Mouse (Mus musculus): ENCODE results near the gene Parva.

DNA sequence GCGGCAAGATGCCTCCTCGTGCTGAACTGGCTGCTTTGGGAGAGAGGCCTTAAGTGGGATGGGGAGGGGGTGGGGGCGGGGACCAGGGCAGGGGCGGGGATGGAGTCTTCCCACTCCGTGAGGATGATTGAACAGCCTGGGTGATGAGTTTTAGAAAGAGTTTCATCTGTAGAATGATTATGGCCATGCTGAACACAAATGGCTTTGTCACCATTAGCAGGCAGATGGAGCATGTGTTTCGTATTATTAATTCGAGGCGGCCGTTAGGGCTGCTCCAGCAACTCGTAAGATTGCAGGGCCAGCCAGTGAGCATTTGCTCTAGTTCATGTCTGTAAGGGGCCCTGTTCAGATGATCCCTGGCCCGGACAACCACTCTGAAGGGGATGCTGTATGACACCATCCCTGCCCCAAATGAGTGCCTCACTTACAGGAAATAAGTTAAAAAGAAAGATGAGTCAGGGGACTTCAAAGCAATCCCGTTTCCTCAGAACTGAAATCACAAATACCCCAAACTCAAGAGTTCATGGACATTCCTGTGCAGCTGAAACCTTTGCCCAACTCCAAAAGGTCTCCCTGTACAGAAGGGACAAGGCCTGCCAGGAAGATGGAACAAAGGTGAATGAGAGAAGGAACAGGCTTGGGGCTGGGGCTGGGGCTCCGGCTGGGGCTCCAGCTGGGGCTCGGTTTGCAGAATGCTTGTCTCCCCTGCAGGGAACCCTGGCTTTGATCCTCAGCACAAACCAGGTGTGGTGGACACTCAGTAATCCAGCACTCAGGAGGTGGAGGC, 46.5 kb downstream of the Parva start:
- TF ChIP-seq POLR2AphosphoS2 (IDR thresholded peaks at IDR 0.05; ENCODE audit: insufficient read length, low read depth) = no peak
- no peak for TF ChIP-seq POLR2A (IDR thresholded peaks at IDR 0.05; ENCODE audit: insufficient read length, low read depth)
- TF ChIP-seq MYOD1 (IDR thresholded peaks at IDR 0.05; ENCODE audit: control insufficient read depth in 1 of 3, insufficient read length in 2 of 3, low read depth in 2 of 3) = no peak
- no peak for TF ChIP-seq E2F4 (IDR thresholded peaks at IDR 0.05; ENCODE audit: insufficient read depth)
- TF ChIP-seq USF1 (IDR thresholded peaks at IDR 0.05; ENCODE audit: low read depth) = no peak
- no peak for TF ChIP-seq CEBPB (IDR thresholded peaks at IDR 0.05; ENCODE audit: insufficient read depth, poor library complexity, severe bottlenecking)
- TF ChIP-seq MYOG (IDR thresholded peaks at IDR 0.05; ENCODE audit: control insufficient read depth in 1 of 3, insufficient read depth in 1 of 3, insufficient read length in 2 of 3, low read depth in 2 of 3) = no peak
- no peak for TF ChIP-seq REST (IDR thresholded peaks at IDR 0.05; ENCODE audit: insufficient read depth, insufficient read length)
- no peak for TF ChIP-seq MAX (IDR thresholded peaks at IDR 0.05; ENCODE audit: low read depth)
- no peak for TF ChIP-seq TCF3 (IDR thresholded peaks at IDR 0.05; ENCODE audit: insufficient read length, low read depth)
